Comparison of ENCODE assay signal across 28 mouse cellular contexts in the genomic region with DNA sequence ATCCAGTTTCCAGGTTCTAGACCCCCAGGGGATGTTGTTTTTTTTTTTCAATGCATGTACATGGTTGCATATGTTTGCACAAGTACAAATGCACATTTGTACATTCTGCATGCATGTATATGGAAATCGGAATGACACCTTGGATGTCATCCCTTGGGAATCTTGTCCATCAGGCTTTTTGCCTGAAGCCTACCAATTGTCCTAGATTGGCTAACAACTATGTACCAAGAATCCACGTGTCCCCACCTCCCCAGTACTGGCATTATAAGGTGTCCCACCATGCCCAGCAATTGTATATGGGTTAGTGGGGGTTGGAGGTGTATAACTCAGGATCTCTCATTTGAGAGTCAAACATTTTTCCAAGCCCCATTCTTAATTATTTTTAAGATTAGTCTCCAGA. TPM values are rescaled to one million over a fixed set of nuclear protein-coding genes. Genes with fewer than 3 reads are reported as not detected.
"Had no signal": no experiment of that assay in that cellular context is flagged by ENCODE, and none has a peak within 500 bp of the region (broad histone marks: within the 10 kb centered on the region; RNA-seq: fewer than 3 reads in every experiment).

No protein-coding gene starts in this region.

- H3K4me2 ChIP-seq: embryonic facial prominence, embryonic 12.5 days; embryonic facial prominence, embryonic 13.5 days; embryonic facial prominence, embryonic 15.5 days; forebrain, embryonic 12.5 days; forebrain, embryonic 13.5 days; forebrain, embryonic 15.5 days had no signal

- H3K4me3 ChIP-seq: embryonic facial prominence, embryonic 10.5 days; embryonic facial prominence, embryonic 12.5 days; embryonic facial prominence, embryonic 13.5 days; embryonic facial prominence, embryonic 15.5 days; erythroblast, embryonic 14.5 days; forebrain, embryonic 10.5 days; forebrain, embryonic 12.5 days; forebrain, embryonic 13.5 days; forebrain, embryonic 15.5 days; gastrocnemius, adult 2 months; heart, adult 2 months had no signal

- ATAC-seq: forebrain, embryonic 13.5 days; forebrain, embryonic 14.5 days; forebrain, embryonic 15.5 days; forebrain, embryonic 16.5 days; forebrain, postnatal 0 days had no signal

- H3K27ac ChIP-seq: embryonic facial prominence, embryonic 10.5 days; embryonic facial prominence, embryonic 12.5 days; embryonic facial prominence, embryonic 13.5 days; embryonic facial prominence, embryonic 15.5 days; forebrain, embryonic 10.5 days; forebrain, embryonic 12.5 days; forebrain, embryonic 13.5 days; forebrain, embryonic 15.5 days; gastrocnemius, adult 2 months; heart, adult 2 months had no signal

- DNase-seq: cerebellum, adult 2 months; cerebellum, adult 8-10 months; cerebellum, adult 9-10 months; cerebellum, adult 9-11 months; cerebellum, postnatal 10 days; cerebellum, postnatal 14 days; cerebellum, postnatal 25 days; cerebellum, postnatal 36 days; embryo, embryonic 11 days; forebrain, postnatal 0 days; gastrocnemius, adult 2 months; gastrocnemius, postnatal 10 days; gastrocnemius, postnatal 14 days; gastrocnemius, postnatal 25 days; gastrocnemius, postnatal 36 days; heart, adult 18-20 months; heart, adult 2 months had no signal

- H3K4me1 ChIP-seq: embryonic facial prominence, embryonic 12.5 days; embryonic facial prominence, embryonic 13.5 days; embryonic facial prominence, embryonic 15.5 days had no signal

- H3K9ac ChIP-seq: embryonic facial prominence, embryonic 12.5 days; embryonic facial prominence, embryonic 13.5 days; embryonic facial prominence, embryonic 15.5 days; forebrain, embryonic 12.5 days; forebrain, embryonic 13.5 days; forebrain, embryonic 15.5 days; forebrain, postnatal 0 days had no signal

- H3K9me3 ChIP-seq: embryonic facial prominence, embryonic 12.5 days; embryonic facial prominence, embryonic 13.5 days; embryonic facial prominence, embryonic 15.5 days; forebrain, embryonic 12.5 days; forebrain, embryonic 13.5 days; forebrain, embryonic 15.5 days had no signal

- H3K27me3 ChIP-seq: embryonic facial prominence, embryonic 12.5 days; embryonic facial prominence, embryonic 13.5 days; embryonic facial prominence, embryonic 15.5 days; forebrain, embryonic 12.5 days; forebrain, embryonic 13.5 days; forebrain, embryonic 15.5 days had no signal

RNA-seq across cellular contexts. Expression of a gene that starts 3.9 kb away (rescaled TPM):
- polyA plus RNA-seq: erythroblast, embryonic 14.5 days had no signal

RNA-seq across cellular contexts. Expression of a gene that starts 30.5 kb away (rescaled TPM):
- polyA plus RNA-seq: erythroblast, embryonic 14.5 days had no signal
